8 mouse cellular contexts compared by ENCODE assay signal in the genomic region with DNA sequence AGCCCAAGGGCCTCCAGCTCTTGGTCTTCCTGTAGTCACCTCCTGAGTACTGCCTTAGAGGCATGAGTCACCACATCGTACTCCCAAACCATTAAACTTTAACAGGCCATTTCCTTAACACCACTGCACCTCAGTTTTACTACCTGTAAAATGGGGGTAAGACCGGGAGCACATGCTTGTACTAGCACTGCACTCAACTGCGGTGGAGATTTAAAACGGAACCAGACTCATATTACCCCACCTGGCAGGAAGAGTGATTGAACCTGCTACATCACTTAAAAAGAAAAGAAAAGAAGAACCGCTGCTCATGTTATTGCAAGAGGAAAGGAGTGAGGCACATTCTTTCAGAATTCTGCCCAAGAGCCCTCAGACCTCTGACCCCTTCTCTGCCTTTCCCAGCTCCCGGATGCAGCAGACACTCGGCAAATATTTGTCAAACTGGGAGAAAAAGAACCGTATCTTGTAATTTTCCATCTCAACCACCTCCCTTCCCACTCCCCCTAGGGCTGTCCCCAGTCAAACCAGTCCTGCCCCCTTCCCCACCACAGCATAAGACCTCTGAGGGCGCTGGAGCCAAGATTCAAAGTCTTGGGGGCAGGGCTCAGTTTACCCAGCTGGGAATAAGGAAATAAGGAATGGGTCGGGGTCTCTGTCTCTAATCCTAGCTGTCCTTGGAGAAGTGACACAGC. TPM values are rescaled to one million over a fixed set of nuclear protein-coding genes. Genes with fewer than 3 reads are reported as not detected.
A peak's percentile ranks its signal among the peaks of the same experiment; 100 is the strongest.
DNase-seq lines count a peak whose midpoint lies in the region; ATAC-seq lines count a peak whose summit lies in the region.

No protein-coding gene starts in this region.

- peaks cover 20% of the 10 kb centered on the region for H3K36me3 ChIP-seq in hindbrain, embryonic 14.5 days (replicated peaks; ENCODE audit: control insufficient read depth, insufficient read depth)
- H3K36me3 ChIP-seq in liver, embryonic 15.5 days (replicated peaks), result peaks cover 23% of the 10 kb centered on the region
- H3K36me3 ChIP-seq in neural tube, embryonic 15.5 days, result peaks cover 15% of the 10 kb centered on the region

- H3K9ac ChIP-seq in hindbrain, embryonic 14.5 days, result peak overlapping the region; percentile 86
- peak overlapping the region; percentile 84 for H3K9ac ChIP-seq in liver, embryonic 15.5 days
- peak overlapping the region; percentile 88 for H3K9ac ChIP-seq in neural tube, embryonic 15.5 days (replicated peaks)

- 55% methylated on average over 10 of the region's 10 CpGs for WGBS in hindbrain, embryonic 14.5 days
- WGBS in liver, embryonic 15.5 days (ENCODE audit: insufficient replicate concordance), result 27% methylated on average over 10 of the region's 10 CpGs
- 50% methylated on average over 10 of the region's 10 CpGs for WGBS in neural tube, embryonic 15.5 days

- H3K9me3 ChIP-seq in hindbrain, embryonic 14.5 days (ENCODE audit: control insufficient read depth, low read length), result no peaks in the 10 kb centered on the region
- H3K9me3 ChIP-seq in liver, embryonic 15.5 days (replicated peaks), result no peaks in the 10 kb centered on the region
- H3K9me3 ChIP-seq in neural tube, embryonic 15.5 days (replicated peaks), result no peaks in the 10 kb centered on the region

- ATAC-seq in activated CD4-positive, CD25-positive, alpha-beta regulatory T cell, adult 4 months, result peak; percentile 7
- no peak for ATAC-seq in hindbrain, embryonic 14.5 days (ENCODE audit: low FRiP score)
- ATAC-seq in liver, embryonic 15.5 days (ENCODE audit: insufficient read depth), result no peak
- no peak for ATAC-seq in neural tube, embryonic 15.5 days (ENCODE audit: low FRiP score)

- H3K4me2 ChIP-seq in hindbrain, embryonic 14.5 days (replicated peaks), result peak overlapping the region; percentile 89
- peak overlapping the region; percentile 99 for H3K4me2 ChIP-seq in liver, embryonic 15.5 days
- H3K4me2 ChIP-seq in neural tube, embryonic 15.5 days, result peak overlapping the region; percentile 96

- H3K27me3 ChIP-seq in hindbrain, embryonic 14.5 days (ENCODE audit: control insufficient read depth, insufficient read depth, low read length), result no peaks in the 10 kb centered on the region
- no peaks in the 10 kb centered on the region for H3K27me3 ChIP-seq in liver, embryonic 15.5 days
- H3K27me3 ChIP-seq in neural tube, embryonic 15.5 days (replicated peaks), result no peaks in the 10 kb centered on the region

- H3K4me1 ChIP-seq in hindbrain, embryonic 14.5 days (replicated peaks; ENCODE audit: control insufficient read depth, insufficient read depth, low read length), result peaks cover 23% of the 10 kb centered on the region
- H3K4me1 ChIP-seq in liver, embryonic 15.5 days (replicated peaks), result peaks cover 88% of the 10 kb centered on the region
- peaks cover 51% of the 10 kb centered on the region for H3K4me1 ChIP-seq in neural tube, embryonic 15.5 days

- 0 out of 2 replicates have a peak overlapping the region, but pooled peaks have one; percentile 86 for H3K27ac ChIP-seq in hindbrain, embryonic 14.5 days
- H3K27ac ChIP-seq in liver, embryonic 15.5 days (replicated peaks), result peak overlapping the region; percentile 98
- H3K27ac ChIP-seq in neural tube, embryonic 15.5 days (replicated peaks), result peak overlapping the region; percentile 77

- H3K4me3 ChIP-seq in hindbrain, embryonic 14.5 days (replicated peaks; ENCODE audit: low read length), result peak overlapping the region; percentile 73
- H3K4me3 ChIP-seq in liver, embryonic 15.5 days (replicated peaks), result peak overlapping the region; percentile 85
- H3K4me3 ChIP-seq in neural tube, embryonic 15.5 days (replicated peaks), result peak overlapping the region; percentile 96

- DNase-seq in embryo, embryonic 10.5 days (ENCODE audit: low spot score), result peak; percentile 29
- no peak for DNase-seq in embryo, embryonic 10 days (ENCODE audit: low spot score)
- DNase-seq in hindbrain, embryonic 14.5 days (ENCODE audit: low spot score), result no peak
- DNase-seq in frontal cortex, postnatal 25 days (ENCODE audit: low spot score in 2 of 2), result no peak
- DNase-seq in Muller cell, postnatal 12 days (ENCODE audit: inconsistent ontology term), result no peak

RNA-seq across cellular contexts. Expression of gene Vasp, which starts 2.5 kb away (rescaled TPM):
- 100 to 1,000 TPM in 1 of 2 experiments, 10 to 100 TPM in 1; 96.0 to 113 TPM for polyA plus RNA-seq in activated CD4-positive, CD25-positive, alpha-beta regulatory T cell, adult 4 months (2017; shearing (Covaris generic))
- polyA plus RNA-seq in hindbrain, embryonic 14.5 days (2014; fragmentation: Nextera tagmentation; extraction: Ambion mirVana), result 32.7 and 35.3 TPM in 2 replicates
- polyA plus RNA-seq in liver, embryonic 15.5 days (2015; fragmentation: Nextera tagmentation; extraction: Ambion mirVana), result 41.2 and 42.4 TPM in 2 replicates
- polyA plus RNA-seq in neural tube, embryonic 15.5 days (2015; fragmentation: Nextera tagmentation; extraction: Ambion mirVana), result 40.9 and 55.5 TPM in 2 replicates

RNA-seq across cellular contexts. Expression of gene Ppm1n, which starts 10.7 kb away (rescaled TPM):
- 1 to 10 TPM; 1.1 to 1.2 TPM for polyA plus RNA-seq in activated CD4-positive, CD25-positive, alpha-beta regulatory T cell, adult 4 months (2017; shearing (Covaris generic))
- polyA plus RNA-seq in hindbrain, embryonic 14.5 days (2014; fragmentation: Nextera tagmentation; extraction: Ambion mirVana), result 0.74 and 1.0 TPM in 2 replicates
- polyA plus RNA-seq in liver, embryonic 15.5 days (2015; fragmentation: Nextera tagmentation; extraction: Ambion mirVana), result 0.05 TPM in 1 of 2 replicates, not detected in the other
- 1.3 TPM in 2 replicates for polyA plus RNA-seq in neural tube, embryonic 15.5 days (2015; fragmentation: Nextera tagmentation; extraction: Ambion mirVana)

RNA-seq across cellular contexts. Expression of gene Rtn2, which starts 13.3 kb away (rescaled TPM):
- polyA plus RNA-seq in activated CD4-positive, CD25-positive, alpha-beta regulatory T cell, adult 4 months (2017; shearing (Covaris generic)), result not detected
- 106 and 112 TPM in 2 replicates for polyA plus RNA-seq in hindbrain, embryonic 14.5 days (2014; fragmentation: Nextera tagmentation; extraction: Ambion mirVana)
- 3.9 and 5.2 TPM in 2 replicates for polyA plus RNA-seq in liver, embryonic 15.5 days (2015; fragmentation: Nextera tagmentation; extraction: Ambion mirVana)
- 105 and 121 TPM in 2 replicates for polyA plus RNA-seq in neural tube, embryonic 15.5 days (2015; fragmentation: Nextera tagmentation; extraction: Ambion mirVana)

RNA-seq across cellular contexts. Expression of gene Fosb, which starts 40.7 kb away (rescaled TPM):
- polyA plus RNA-seq in activated CD4-positive, CD25-positive, alpha-beta regulatory T cell, adult 4 months (2017; shearing (Covaris generic)), result 1 to 10 TPM in 1 of 2 experiments, under 1 TPM in 1; 0.79 to 1.1 TPM
- 0.12 TPM in 1 of 2 replicates, not detected in the other for polyA plus RNA-seq in hindbrain, embryonic 14.5 days (2014; fragmentation: Nextera tagmentation; extraction: Ambion mirVana)
- polyA plus RNA-seq in liver, embryonic 15.5 days (2015; fragmentation: Nextera tagmentation; extraction: Ambion mirVana), result 0.03 TPM in 1 of 2 replicates, not detected in the other
- 0.09 and 0.18 TPM in 2 replicates for polyA plus RNA-seq in neural tube, embryonic 15.5 days (2015; fragmentation: Nextera tagmentation; extraction: Ambion mirVana)

RNA-seq across cellular contexts. Expression of gene Opa3, which starts 41.0 kb away (rescaled TPM):
- polyA plus RNA-seq in activated CD4-positive, CD25-positive, alpha-beta regulatory T cell, adult 4 months (2017; shearing (Covaris generic)), result 10 to 100 TPM; 16.6 to 16.9 TPM
- 34.1 and 36.6 TPM in 2 replicates for polyA plus RNA-seq in hindbrain, embryonic 14.5 days (2014; fragmentation: Nextera tagmentation; extraction: Ambion mirVana)
- 15.3 and 16.0 TPM in 2 replicates for polyA plus RNA-seq in liver, embryonic 15.5 days (2015; fragmentation: Nextera tagmentation; extraction: Ambion mirVana)
- 37.8 and 37.9 TPM in 2 replicates for polyA plus RNA-seq in neural tube, embryonic 15.5 days (2015; fragmentation: Nextera tagmentation; extraction: Ambion mirVana)

Comparison
In these comparisons a context has a peak if more than half of its experiments do, and no peak if none do; other contexts are left out.
1. RNA of gene Rtn2, which starts 13.3 kb away (polyA plus RNA-seq): 105 to 121 TPM in neural tube, embryonic 15.5 days and 106 to 112 TPM in hindbrain, embryonic 14.5 days; 3.9 to 5.2 TPM in liver, embryonic 15.5 days and not detected in activated CD4-positive, CD25-positive, alpha-beta regulatory T cell, adult 4 months; every median in the first group is over 10 times any median in the second.
2. Peak in every context shown above with its lines, with median percentiles within 50 percentile points of each other: H3K27ac ChIP-seq, H3K4me2 ChIP-seq, H3K4me3 ChIP-seq and H3K9ac ChIP-seq.